Mouse (Mus musculus) lung, postnatal 25 days (tissue): Measurements from ENCODE around the gene Rdh5.

ENCODE experiments used
- DNase-seq: peaks from one replicate; pipeline ENCODE4 v3.0.0; 2022; ENCODE audit warnings: low spot score

Rdh5 gene

DNA sequence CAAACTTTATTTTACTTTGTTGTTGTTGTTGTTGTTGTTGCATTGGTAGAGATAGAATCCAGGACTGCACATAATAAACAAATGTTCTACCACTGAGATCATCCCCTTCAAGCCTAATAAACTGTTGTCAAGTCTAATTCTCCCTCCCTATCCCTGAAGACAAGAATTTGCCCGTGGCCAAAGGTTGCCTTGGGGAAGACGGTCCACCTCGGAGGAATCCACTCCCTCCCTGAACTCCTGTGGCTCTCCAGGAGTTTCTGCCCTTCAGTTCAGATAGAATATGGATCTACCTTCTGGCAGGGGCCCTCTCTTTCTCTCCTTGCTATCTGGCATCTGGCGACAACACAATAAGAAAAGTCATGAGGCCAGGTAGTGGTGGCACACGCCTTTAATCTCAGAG lies 17.9 kb downstream of the Rdh5 start:
- no peak for DNase-seq

GRCm38 (mm10) chr10:128902409-128902988 lies 20.2 kb downstream of the Rdh5 start:
- no peak for DNase-seq

DNA sequence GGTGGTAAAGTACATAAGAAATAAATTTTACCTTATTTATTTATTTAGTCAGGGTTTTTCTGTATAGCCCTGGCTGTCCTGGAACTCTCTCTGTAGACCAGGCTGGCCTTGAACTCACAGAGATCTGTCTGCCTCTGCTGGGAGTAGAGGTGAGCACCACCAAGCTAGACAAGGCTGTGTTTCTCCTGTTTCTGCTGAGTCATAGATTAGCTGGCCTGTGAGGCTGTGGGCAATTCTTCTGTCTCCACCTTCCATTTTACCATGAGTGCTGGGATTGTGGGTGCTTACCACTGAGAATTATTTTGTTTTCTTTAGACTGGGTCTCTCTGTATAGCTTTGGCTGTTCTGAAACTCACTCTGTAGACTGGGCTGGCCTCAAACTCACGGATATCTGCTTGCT lies 21.3 kb downstream of the Rdh5 start:
- DNase-seq: no peak

DNA sequence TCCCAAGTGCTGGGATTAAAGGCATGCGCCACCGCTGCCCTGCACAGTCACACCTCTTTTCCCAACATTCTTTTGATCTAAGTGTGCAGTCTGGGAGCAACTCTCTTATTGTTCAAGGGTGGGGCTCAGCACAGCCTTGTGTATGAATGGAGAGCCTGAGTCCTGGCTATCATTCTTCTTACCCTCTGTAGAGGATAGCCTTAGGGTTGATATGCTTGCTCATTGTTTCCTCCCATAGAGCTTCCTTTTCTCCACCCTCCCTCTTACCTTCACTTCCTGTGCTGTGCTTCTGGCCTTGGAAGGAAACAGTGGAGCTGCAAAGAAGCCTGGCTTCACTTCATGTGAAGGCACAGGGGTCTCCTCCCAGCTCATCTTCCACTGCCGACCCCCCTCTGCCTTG lies 22.0 kb downstream of the Rdh5 start, which contains the start of gene Cd63:
TSS of gene Cd63 (plus strand) at position 292 of the 400 bp plus-strand sequence.
- DNase-seq: no peak

GRCm38 (mm10) chr10:128899759-128900490 lies 22.8 kb downstream of the Rdh5 start:
- no peak for DNase-seq

GRCm38 (mm10) chr10:128897501-128897900 lies 25.2 kb downstream of the Rdh5 start:
- no peak for DNase-seq

- DNase-seq: no peak
These were observed 25.9 kb downstream of the Rdh5 start for GRCm38 (mm10) chr10:128896807-128897206.

GRCm38 (mm10) chr10:128895952-128896693 lies 26.6 kb downstream of the Rdh5 start:
- DNase-seq: no peak

DNA sequence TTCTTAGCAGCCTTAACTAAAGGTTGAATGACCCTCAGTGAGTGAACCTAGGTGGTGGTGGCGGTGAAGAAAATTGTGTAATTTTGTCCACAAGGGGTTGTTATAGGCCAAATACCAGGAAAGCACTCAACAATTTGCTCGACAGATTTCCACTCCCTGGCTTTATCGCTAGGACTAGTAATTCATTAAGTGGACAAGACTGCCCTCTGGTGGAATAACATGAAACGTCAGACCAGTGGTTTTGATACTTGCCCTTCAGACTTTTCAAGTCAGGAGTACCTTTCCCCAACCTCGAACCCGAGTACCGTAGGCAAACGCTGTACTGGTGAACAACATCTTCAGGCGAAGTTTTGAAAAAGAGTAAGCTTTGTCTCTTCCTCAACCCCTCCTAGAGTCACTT lies 27.3 kb downstream of the Rdh5 start:
- DNase-seq: peak; percentile 87

GRCm38 (mm10) chr10:128892246-128892645 lies 30.4 kb downstream of the Rdh5 start:
- no peak for DNase-seq

- peak; percentile 39 for DNase-seq
These were observed 31.2 kb downstream of the Rdh5 start, which contains the start of gene Gdf11 for GRCm38 (mm10) chr10:128891296-128892094. Gene Gdf11, minus strand, starts transcription at chr10:128891718.

GRCm38 (mm10) chr10:128890383-128891295 lies 32.0 kb downstream of the Rdh5 start:
- DNase-seq: no peak

- DNase-seq: no peak
These were observed 32.8 kb downstream of the Rdh5 start for GRCm38 (mm10) chr10:128889846-128890245.

DNA sequence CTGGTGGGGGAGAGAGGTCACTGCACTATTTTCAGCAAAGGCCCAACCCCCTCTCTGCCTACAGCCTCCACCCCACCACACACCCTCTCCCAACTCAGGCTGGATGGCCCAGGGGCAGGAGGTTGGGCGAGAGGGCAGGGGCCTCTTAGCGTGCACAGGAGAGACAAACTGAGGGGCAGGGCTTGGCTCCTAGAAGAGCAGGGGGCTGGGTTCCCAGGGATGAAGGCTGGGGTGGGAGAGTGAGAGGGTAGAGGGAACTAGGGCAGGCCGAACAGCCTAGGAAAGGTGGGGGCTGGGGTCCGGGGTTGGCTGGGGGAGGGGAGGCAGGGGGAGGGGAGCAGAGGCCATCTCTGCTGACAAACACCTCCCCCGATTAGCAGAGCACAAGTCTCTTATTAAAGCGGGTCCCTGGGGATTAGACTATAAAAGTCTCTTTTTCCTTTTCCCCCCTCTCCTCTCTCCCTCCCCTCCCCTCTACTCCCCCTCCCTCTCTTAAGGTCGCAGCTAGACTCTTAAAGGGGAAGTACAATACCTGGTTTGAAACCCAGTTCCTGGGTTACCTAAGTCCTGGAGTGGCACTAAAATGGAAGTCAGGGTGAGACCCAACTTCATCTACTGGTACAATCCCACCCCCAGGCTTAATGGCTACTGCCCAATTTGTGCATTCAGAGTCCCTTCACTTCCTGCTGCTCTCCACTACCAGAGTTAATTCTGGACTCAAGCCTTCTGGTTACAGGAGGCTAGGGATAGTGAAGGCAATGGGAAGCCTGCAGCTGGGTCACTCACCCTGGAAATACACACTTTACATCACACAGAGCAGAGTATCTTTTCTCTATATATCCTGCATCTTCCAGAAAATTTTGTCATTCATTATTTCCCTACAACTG lies 33.5 kb downstream of the Rdh5 start:
- DNase-seq: no peak

GRCm38 (mm10) chr10:128882067-128882466 lies 40.6 kb downstream of the Rdh5 start:
- no peak for DNase-seq

DNA sequence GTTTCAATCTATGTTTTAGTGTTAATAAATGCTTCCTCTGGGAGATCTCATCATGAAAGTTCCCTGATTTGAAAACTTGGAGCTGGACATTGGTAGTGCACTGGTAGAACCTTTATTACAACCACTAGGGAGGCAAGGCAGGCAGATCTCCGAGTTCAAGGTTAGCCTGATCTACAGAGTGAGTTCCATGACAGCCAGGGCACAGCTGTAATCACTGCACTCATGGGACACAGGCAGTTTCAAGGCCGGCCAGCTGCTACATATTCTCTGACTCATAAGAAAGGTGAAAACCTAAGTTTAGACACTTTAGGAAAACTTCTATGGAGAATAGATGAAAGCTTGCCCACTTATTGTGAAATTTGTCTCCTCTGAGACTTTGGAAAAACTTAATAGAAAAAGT lies 43.9 kb downstream of the Rdh5 start:
- DNase-seq: no peak

- peak; percentile 43 for DNase-seq
These were observed 44.4 kb downstream of the Rdh5 start for GRCm38 (mm10) chr10:128878291-128878690.

- no peak for DNase-seq
These were observed 52.3 kb downstream of the Rdh5 start for GRCm38 (mm10) chr10:128870341-128870740.

GRCm38 (mm10) chr10:128866518-128866917 lies 56.2 kb downstream of the Rdh5 start:
- DNase-seq: no peak

DNA sequence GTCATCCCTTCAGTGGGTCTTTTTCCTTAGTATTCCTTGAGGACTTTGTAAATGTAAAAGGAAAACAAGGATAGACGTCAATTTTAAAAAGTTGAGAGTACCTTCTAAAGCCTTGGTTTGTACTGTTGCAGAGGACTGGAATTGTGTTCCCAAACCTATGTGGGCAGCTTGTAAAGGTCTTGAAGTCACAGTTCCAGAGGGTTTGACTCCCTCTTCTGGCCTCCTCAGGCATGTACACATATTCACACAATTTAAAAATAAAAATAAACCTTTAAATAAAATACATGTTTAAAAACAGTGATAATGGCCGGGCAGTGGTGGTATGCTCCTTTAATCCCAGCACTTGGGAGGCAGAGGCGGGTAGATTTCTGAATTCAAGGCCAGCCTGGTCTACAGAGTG lies 56.6 kb downstream of the Rdh5 start:
- no peak for DNase-seq
